Comparison of ENCODE assay signal across 37 mouse cellular contexts in the genomic region with DNA sequence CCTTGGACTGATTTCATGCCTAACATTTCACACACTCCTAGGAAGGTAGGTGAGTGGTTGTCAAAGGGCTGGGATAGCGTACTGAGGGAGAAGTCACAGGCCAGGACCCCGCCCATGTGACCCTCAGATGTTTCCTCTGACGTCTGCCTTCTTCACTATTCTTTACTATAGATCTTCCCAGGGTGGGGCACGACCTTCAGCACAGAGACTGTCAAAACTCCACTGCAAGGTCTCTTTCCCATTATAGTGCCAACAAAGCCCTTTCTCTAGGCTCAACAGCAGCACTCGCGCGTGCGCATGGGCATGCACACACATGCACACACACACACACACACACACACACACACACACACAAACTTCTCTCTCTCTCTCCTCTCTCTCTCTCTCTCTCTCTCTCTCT. TPM values are rescaled to one million over a fixed set of nuclear protein-coding genes. Genes with fewer than 3 reads are reported as not detected.
DNase-seq lines count a peak whose midpoint lies in the region; ATAC-seq lines count a peak whose summit lies in the region.
"Had no signal": no experiment of that assay in that cellular context is flagged by ENCODE, and none has a peak within 500 bp of the region (broad histone marks: within the 10 kb centered on the region; RNA-seq: fewer than 3 reads in every experiment).

No protein-coding gene starts in this region.

- WGBS in neural tube, embryonic 12.5 days = 26% methylated on average over 8 of the region's 8 CpGs
- WGBS in hindbrain, embryonic 12.5 days = 36% methylated on average over 8 of the region's 8 CpGs
- WGBS in neural tube, embryonic 13.5 days = 17% methylated on average over 8 of the region's 8 CpGs

- H3K9me3 ChIP-seq in neural tube, embryonic 12.5 days = no peaks in the 10 kb centered on the region
- H3K9me3 ChIP-seq in hindbrain, embryonic 12.5 days (replicated peaks) = no peaks in the 10 kb centered on the region
- H3K9me3 ChIP-seq in neural tube, embryonic 13.5 days = no peaks in the 10 kb centered on the region
- H3K9me3 ChIP-seq: embryonic facial prominence, embryonic 13.5 days; limb, embryonic 10.5 days; limb, embryonic 15.5 days; liver, embryonic 13.5 days had no signal

- DNase-seq in neural tube, embryonic 10.5 days (ENCODE audit: extremely low spot score, low spot score) = no peak
- DNase-seq in frontal cortex, postnatal 10 days (ENCODE audit: low spot score in 2 of 2) = no peak
- DNase-seq: adrenal gland, postnatal 25 days; cerebellum, adult 18-20 months; cerebellum, postnatal 10 days; gastrocnemius, postnatal 14 days; heart, postnatal 14 days; kidney, adult 9 months; kidney, postnatal 10 days; layer of hippocampus, postnatal 36 days; liver, embryonic 13.5 days; lung, adult 18-20 months; midbrain, embryonic 14.5 days; thymus, adult 2 months; thymus, postnatal 4 days had no signal

- peak overlapping the region; percentile 52; the same call in 1 of the 2 replicates for H3K4me3 ChIP-seq in neural tube, embryonic 12.5 days
- H3K4me3 ChIP-seq in hindbrain, embryonic 12.5 days = peak overlapping the region; percentile 53; the same call in 1 of the 2 replicates
- peak overlapping the region; percentile 55 for H3K4me3 ChIP-seq in neural tube, embryonic 13.5 days
- H3K4me3 ChIP-seq: embryonic facial prominence, embryonic 13.5 days; erythroblast, embryonic 14.5 days; limb, embryonic 10.5 days; limb, embryonic 15.5 days; liver, embryonic 13.5 days had no signal

- peaks cover 55% of the 10 kb centered on the region for H3K27me3 ChIP-seq in neural tube, embryonic 12.5 days (replicated peaks)
- H3K27me3 ChIP-seq in hindbrain, embryonic 12.5 days = peaks cover 73% of the 10 kb centered on the region
- H3K27me3 ChIP-seq in neural tube, embryonic 13.5 days = peaks cover 72% of the 10 kb centered on the region

- no peak overlapping the region for H3K9ac ChIP-seq in neural tube, embryonic 12.5 days
- H3K9ac ChIP-seq in hindbrain, embryonic 12.5 days = no peak overlapping the region
- H3K9ac ChIP-seq in neural tube, embryonic 13.5 days = 0 out of 2 replicates have a peak overlapping the region, but pooled peaks have one; percentile 79
- H3K9ac ChIP-seq: embryonic facial prominence, embryonic 13.5 days; limb, embryonic 15.5 days; liver, embryonic 13.5 days had no signal

- H3K27ac ChIP-seq in neural tube, embryonic 12.5 days = no peak overlapping the region
- no peak overlapping the region for H3K27ac ChIP-seq in hindbrain, embryonic 12.5 days
- H3K27ac ChIP-seq in neural tube, embryonic 13.5 days (replicated peaks) = no peak overlapping the region
- H3K27ac ChIP-seq: embryonic facial prominence, embryonic 13.5 days; limb, embryonic 10.5 days; limb, embryonic 15.5 days; liver, embryonic 13.5 days; macrophage had no signal

- ATAC-seq in neural tube, embryonic 12.5 days (ENCODE audit: low FRiP score, low read depth) = no peak
- ATAC-seq in hindbrain, embryonic 12.5 days (ENCODE audit: low FRiP score) = no peak
- no peak for ATAC-seq in neural tube, embryonic 13.5 days (ENCODE audit: low read depth)
- no peak for ATAC-seq in erythroblast, adult 5-6 weeks (replicated peaks; ENCODE audit: low FRiP score, poor library complexity, severe bottlenecking)
- ATAC-seq: intestine, embryonic 16.5 days; lung, postnatal 0 days had no signal

- no peaks in the 10 kb centered on the region for H3K36me3 ChIP-seq in neural tube, embryonic 12.5 days
- no peaks in the 10 kb centered on the region for H3K36me3 ChIP-seq in hindbrain, embryonic 12.5 days
- H3K36me3 ChIP-seq in neural tube, embryonic 13.5 days = no peaks in the 10 kb centered on the region
- H3K36me3 ChIP-seq: embryonic facial prominence, embryonic 13.5 days; G1E; limb, embryonic 10.5 days; limb, embryonic 15.5 days; liver, embryonic 13.5 days had no signal

- peaks cover 29% of the 10 kb centered on the region for H3K4me1 ChIP-seq in neural tube, embryonic 12.5 days
- H3K4me1 ChIP-seq in hindbrain, embryonic 12.5 days = peaks cover 28% of the 10 kb centered on the region
- H3K4me1 ChIP-seq in neural tube, embryonic 13.5 days (replicated peaks) = peaks cover 42% of the 10 kb centered on the region

- H3K4me2 ChIP-seq in neural tube, embryonic 12.5 days (replicated peaks) = peak overlapping the region; percentile 90
- H3K4me2 ChIP-seq in hindbrain, embryonic 12.5 days (replicated peaks) = peak overlapping the region; percentile 86
- peak overlapping the region; percentile 90 for H3K4me2 ChIP-seq in neural tube, embryonic 13.5 days
- H3K4me2 ChIP-seq: embryonic facial prominence, embryonic 13.5 days; limb, embryonic 15.5 days; liver, embryonic 13.5 days had no signal

RNA-seq across cellular contexts. Expression of a gene that starts 3.2 kb away (rescaled TPM):
- 11.0 and 12.0 TPM in 2 replicates for polyA plus RNA-seq in neural tube, embryonic 12.5 days (2016; fragmentation: Nextera tagmentation; extraction: Ambion mirVana)
- polyA plus RNA-seq in hindbrain, embryonic 12.5 days (2016; fragmentation: Nextera tagmentation; extraction: Ambion mirVana) = 5.6 and 6.7 TPM in 2 replicates
- polyA plus RNA-seq in neural tube, embryonic 13.5 days (2015; fragmentation: Nextera tagmentation; extraction: Ambion mirVana) = 11.2 and 16.1 TPM in 2 replicates
- total RNA-seq in erythroblast, adult 5-6 weeks (2015; ENCODE audit: low replicate concordance) = not detected in 2 replicates
- total RNA-seq in erythroblast, adult 5-6 weeks (2017; ENCODE audit: low replicate concordance) = not detected in 2 replicates
- total RNA-seq: adrenal gland, postnatal 25 days; common myeloid progenitor, adult 5-6 weeks; G1E; gastrocnemius, postnatal 14 days; granulocyte monocyte progenitor cell, adult 5-6 weeks; heart, postnatal 14 days; layer of hippocampus, postnatal 36 days; megakaryocyte-erythroid progenitor cell, adult 5-6 weeks; monocyte, adult 5-6 weeks had no signal
- polyA plus RNA-seq: erythroblast, embryonic 14.5 days; limb, embryonic 10.5 days; macrophage had no signal

RNA-seq across cellular contexts. Expression of a gene that starts 17.0 kb away (rescaled TPM):
- 0.37 and 0.82 TPM in 2 replicates for polyA plus RNA-seq in neural tube, embryonic 12.5 days (2016; fragmentation: Nextera tagmentation; extraction: Ambion mirVana)
- 0.32 and 0.42 TPM in 2 replicates for polyA plus RNA-seq in hindbrain, embryonic 12.5 days (2016; fragmentation: Nextera tagmentation; extraction: Ambion mirVana)
- 0.15 and 0.25 TPM in 2 replicates for polyA plus RNA-seq in neural tube, embryonic 13.5 days (2015; fragmentation: Nextera tagmentation; extraction: Ambion mirVana)
- not detected in 2 replicates for total RNA-seq in erythroblast, adult 5-6 weeks (2015; ENCODE audit: low replicate concordance)
- total RNA-seq in erythroblast, adult 5-6 weeks (2017; ENCODE audit: low replicate concordance) = 0.14 TPM in 1 of 2 replicates, not detected in the other
- total RNA-seq: CH12.LX; G1E; granulocyte monocyte progenitor cell, adult 5-6 weeks; megakaryocyte-erythroid progenitor cell, adult 5-6 weeks; monocyte, adult 5-6 weeks had no signal
- polyA plus RNA-seq: C2C12; erythroblast, embryonic 14.5 days; forebrain, embryonic 11.5 days; G1E had no signal

RNA-seq across cellular contexts. Expression of a gene that starts 32.8 kb away (rescaled TPM):
- 0.15 and 0.20 TPM in 2 replicates for polyA plus RNA-seq in neural tube, embryonic 12.5 days (2016; fragmentation: Nextera tagmentation; extraction: Ambion mirVana)
- polyA plus RNA-seq in hindbrain, embryonic 12.5 days (2016; fragmentation: Nextera tagmentation; extraction: Ambion mirVana) = not detected in 2 replicates
- polyA plus RNA-seq in neural tube, embryonic 13.5 days (2015; fragmentation: Nextera tagmentation; extraction: Ambion mirVana) = 0.08 and 0.17 TPM in 2 replicates
- not detected in 2 replicates for total RNA-seq in erythroblast, adult 5-6 weeks (2015; ENCODE audit: low replicate concordance)
- not detected in 2 replicates for total RNA-seq in erythroblast, adult 5-6 weeks (2017; ENCODE audit: low replicate concordance)
- total RNA-seq: adrenal gland, postnatal 25 days; CH12.LX; common myeloid progenitor, adult 5-6 weeks; G1E; gastrocnemius, postnatal 14 days; granulocyte monocyte progenitor cell, adult 5-6 weeks; heart, postnatal 14 days; layer of hippocampus, postnatal 36 days; left cerebral cortex, postnatal 10 days; megakaryocyte-erythroid progenitor cell, adult 5-6 weeks; monocyte, adult 5-6 weeks had no signal
- polyA plus RNA-seq: C2C12; erythroblast, embryonic 14.5 days; G1E; heart, embryonic 14.5 days; intestine, embryonic 16.5 days; large intestine, adult 2 months; liver, embryonic 13.5 days; lung, postnatal 0 days; macrophage; midbrain, embryonic 14.5 days; thymus, adult 2 months had no signal

RNA-seq across cellular contexts. Expression of a gene that starts 53.5 kb away (rescaled TPM):
- 114 and 123 TPM in 2 replicates for polyA plus RNA-seq in neural tube, embryonic 12.5 days (2016; fragmentation: Nextera tagmentation; extraction: Ambion mirVana)
- polyA plus RNA-seq in hindbrain, embryonic 12.5 days (2016; fragmentation: Nextera tagmentation; extraction: Ambion mirVana) = 108 and 110 TPM in 2 replicates
- 91.2 and 99.1 TPM in 2 replicates for polyA plus RNA-seq in neural tube, embryonic 13.5 days (2015; fragmentation: Nextera tagmentation; extraction: Ambion mirVana)
- total RNA-seq in erythroblast, adult 5-6 weeks (2015; ENCODE audit: low replicate concordance) = 7.1 and 9.8 TPM in 2 replicates
- 17.4 and 22.3 TPM in 2 replicates for total RNA-seq in erythroblast, adult 5-6 weeks (2017; ENCODE audit: low replicate concordance)
